Mouse (Mus musculus) ES-Bruce4 (cell line): ENCODE data around the gene Tmem130.
A peak's percentile ranks its signal among the peaks of the same experiment; 100 is the strongest.

Experiments used
- CTCF ChIP-seq: IDR thresholded peaks from one replicate; pipeline ENCODE4 v1.8.1; 2011; ENCODE audit warnings: low read depth, low read length
- POLR2A ChIP-seq: IDR thresholded peaks from one replicate; pipeline ENCODE4 v1.8.1; 2011; ENCODE audit warnings: low read length; ENCODE audit not compliant: insufficient read depth

DNA sequence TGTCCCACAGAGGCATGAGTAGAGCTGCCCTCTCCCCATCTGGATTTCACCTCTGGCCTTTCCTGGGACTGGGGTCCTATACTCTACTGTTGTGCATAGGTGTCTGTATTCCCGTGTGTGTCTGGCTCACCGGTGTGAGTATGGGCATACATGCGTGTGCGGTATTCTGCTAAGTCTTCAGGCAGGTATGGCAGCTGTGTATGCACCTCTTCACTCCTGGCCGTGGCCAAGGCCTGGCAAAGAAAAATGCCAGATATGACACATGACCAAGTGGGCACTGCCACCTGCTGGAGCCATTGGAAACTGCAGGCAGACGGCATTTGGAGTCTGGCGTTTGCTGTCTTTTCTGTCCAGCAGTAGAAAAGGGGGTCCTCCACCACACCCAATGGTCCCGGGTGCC lies 26.7 kb downstream of the Tmem130 start:
- TF ChIP-seq CTCF (peak; percentile 87), POLR2A (no peak)
